Mouse (Mus musculus) hindbrain, postnatal 0 days (tissue): ENCODE measurements around the gene Kcnk7. TPM values are rescaled to one million over a fixed set of nuclear protein-coding genes. Genes with fewer than 3 reads are reported as not detected.

Experiments
- ATAC-seq: fragments of 200-750 bp; cut with Nextera tagmentation; 2 replicates; pipeline ENCODE4 v1.8.0; 2017; ENCODE audit warnings: mild to moderate bottlenecking, moderate TSS enrichment, moderate library complexity
- DNase-seq: peaks from one replicate; pipeline ENCODE4 v3.0.0-alpha.2; 2015; ENCODE audit warnings: low spot score
- H3K27ac ChIP-seq: fragments of 300-500 bp; sonication (generic); 2 replicates; pipeline ENCODE4 v1.5.1; 2014; ENCODE audit warnings: mild to moderate bottlenecking
- H3K27me3 ChIP-seq: fragments of 300-500 bp; sonication (generic); 2 replicates; pipeline ENCODE4 v1.6.1; 2014; ENCODE audit warnings: low read length, mixed read lengths; ENCODE audit not compliant: insufficient read depth
- H3K36me3 ChIP-seq: fragments of 300-500 bp; sonication (generic); 2 replicates; pipeline ENCODE4 v1.6.1; 2014; ENCODE audit warnings: low read length, mixed read lengths; ENCODE audit not compliant: insufficient read depth
- H3K4me1 ChIP-seq: fragments of 300-500 bp; sonication (generic); 2 replicates; pipeline ENCODE4 v1.6.1; 2014; ENCODE audit warnings: antibody characterized with exemption, low read length, mixed read lengths; ENCODE audit not compliant: insufficient read depth
- H3K4me2 ChIP-seq: fragments of 300-500 bp; sonication (generic); 2 replicates; pipeline ENCODE4 v1.6.1; 2014; ENCODE audit warnings: low read depth, mild to moderate bottlenecking, low read length, moderate library complexity, mixed read lengths
- H3K4me3 ChIP-seq: fragments of 300-500 bp; sonication (generic); 2 replicates; pipeline ENCODE4 v1.5.1; 2014; ENCODE audit warnings: low read length
- H3K9ac ChIP-seq: fragments of 300-500 bp; sonication (generic); replicated peaks from 2 replicates; pipeline ENCODE4 v1.6.1; 2014; ENCODE audit warnings: mild to moderate bottlenecking, low read length, moderate library complexity, mixed read lengths
- H3K9me3 ChIP-seq: fragments of 300-500 bp; sonication (generic); 2 replicates; pipeline ENCODE4 v1.6.1; 2016; ENCODE audit warnings: low read length, mixed read lengths
- CTCF ChIP-seq: IDR thresholded peaks from 2 replicates; pipeline ENCODE4 v1.5.1; 2016; ENCODE audit warnings: antibody characterized with exemption, control low read depth, low read depth
- WGBS: fragments of 180-500 bp; shearing (Covaris S2); extraction: QIAGEN DNeasy Blood & Tissue Kit; methylation state at CpG from one replicate; pipeline ENCODE4 v1.1.7; 2014; 5-methylcytosine and 5-hydroxymethylcytosine counted together
- polyA plus RNA-seq: library from polyadenylated mRNA; unstranded; fragments of >200 nt; fragmentation: Nextera tagmentation; extraction: Ambion mirVana; gene quantifications from 2 replicates; pipeline ENCODE4 v1.2.1, GENCODE M21; 2015
- total RNA-seq: library from RNA; depleted of rRNA; stranded (reverse); fragments of >200 nt; gene quantifications from 2 replicates; pipeline ENCODE4 v1.2.3, GENCODE M21; 2014

The Kcnk7 gene
- total and polyA plus RNA-seq, 2 experiments from 2014 or later: 0.19 TPM; not detected in 1

DNA sequence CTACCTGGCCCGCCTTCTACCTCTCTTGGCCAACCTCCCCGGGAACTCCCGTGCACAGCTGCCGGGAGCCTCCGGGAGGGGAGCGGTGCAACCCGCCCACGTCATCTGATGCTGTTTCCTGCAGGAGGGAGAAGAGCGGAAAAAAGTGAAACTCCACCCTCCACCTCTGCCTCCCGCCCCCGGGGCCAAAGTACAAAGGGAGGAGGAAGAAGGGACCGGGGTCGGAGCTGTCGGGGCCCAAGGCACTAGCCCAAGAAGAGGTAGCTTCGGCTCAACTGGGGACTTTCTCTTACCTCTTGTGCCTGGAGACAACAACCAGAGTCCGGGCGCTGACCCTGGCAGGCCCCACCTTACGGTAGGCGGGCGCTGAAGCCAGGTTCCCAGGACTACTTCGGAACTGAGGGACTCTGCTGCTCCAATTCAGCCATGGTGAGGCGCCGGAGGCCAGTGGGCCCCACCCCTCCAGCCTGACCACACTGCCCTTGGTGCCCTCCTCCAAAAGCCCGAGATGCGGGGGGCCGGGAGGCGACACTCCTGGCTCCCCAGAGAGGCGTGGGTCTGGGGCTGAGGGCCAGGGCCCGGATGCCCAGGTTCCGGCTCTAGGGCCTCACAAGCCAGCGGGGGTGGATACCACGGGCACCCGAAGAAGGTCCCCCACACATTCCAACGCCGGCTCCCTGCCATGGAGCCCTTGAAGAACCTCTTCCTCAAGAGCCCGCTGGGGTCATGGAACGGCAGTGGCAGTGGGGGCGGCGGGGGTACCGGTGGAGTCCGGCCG is 14.4 kb upstream of the Kcnk7 start:
- DNase-seq (peak; percentile 80), ATAC-seq (peak; percentile 16; the same call in 1 of the 2 replicates)
- Histone ChIP-seq H3K27me3 (no peaks in the 10 kb centered on the region), H3K4me3 (peak overlapping the region; percentile 89), H3K4me2 (peak overlapping the region; percentile 100), H3K9ac (peak overlapping the region; percentile 83), H3K27ac (peak overlapping the region; percentile 82), H3K36me3 (peaks cover 14% of the 10 kb centered on the region), H3K4me1 (peaks cover 28% of the 10 kb centered on the region), H3K9me3 (no peaks in the 10 kb centered on the region)
- no peak for TF ChIP-seq CTCF
- WGBS: 10% methylated on average over 42 of the region's 42 CpGs

DNA sequence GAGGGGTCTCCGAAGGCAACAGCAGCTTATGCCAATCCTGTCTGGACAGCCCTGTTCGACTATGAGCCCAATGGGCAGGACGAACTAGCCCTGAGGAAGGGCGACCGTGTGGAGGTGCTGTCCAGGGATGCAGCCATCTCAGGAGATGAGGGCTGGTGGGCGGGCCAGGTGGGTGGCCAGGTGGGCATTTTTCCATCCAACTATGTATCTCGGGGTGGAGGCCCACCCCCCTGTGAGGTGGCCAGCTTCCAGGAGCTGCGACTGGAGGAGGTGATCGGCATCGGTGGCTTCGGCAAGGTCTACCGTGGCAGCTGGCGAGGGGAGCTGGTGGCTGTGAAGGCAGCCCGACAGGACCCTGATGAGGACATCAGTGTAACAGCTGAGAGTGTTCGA is 13.8 kb upstream of the Kcnk7 start:
- peak overlapping the region; percentile 83 for H3K9ac ChIP-seq
- peaks cover 13% of the 10 kb centered on the region for H3K36me3 ChIP-seq
- H3K27me3 ChIP-seq: no peaks in the 10 kb centered on the region
- no peak for TF ChIP-seq CTCF
- peak overlapping the region; percentile 100 for H3K4me2 ChIP-seq
- peak overlapping the region; percentile 82; the same call in 1 of the 2 replicates for H3K27ac ChIP-seq
- peaks cover 28% of the 10 kb centered on the region for H3K4me1 ChIP-seq
- no peaks in the 10 kb centered on the region for H3K9me3 ChIP-seq
- ATAC-seq (no peak), DNase-seq (no peak)
- 73% methylated on average over 15 of the region's 15 CpGs for WGBS
- peak overlapping the region; percentile 89 for H3K4me3 ChIP-seq

DNA sequence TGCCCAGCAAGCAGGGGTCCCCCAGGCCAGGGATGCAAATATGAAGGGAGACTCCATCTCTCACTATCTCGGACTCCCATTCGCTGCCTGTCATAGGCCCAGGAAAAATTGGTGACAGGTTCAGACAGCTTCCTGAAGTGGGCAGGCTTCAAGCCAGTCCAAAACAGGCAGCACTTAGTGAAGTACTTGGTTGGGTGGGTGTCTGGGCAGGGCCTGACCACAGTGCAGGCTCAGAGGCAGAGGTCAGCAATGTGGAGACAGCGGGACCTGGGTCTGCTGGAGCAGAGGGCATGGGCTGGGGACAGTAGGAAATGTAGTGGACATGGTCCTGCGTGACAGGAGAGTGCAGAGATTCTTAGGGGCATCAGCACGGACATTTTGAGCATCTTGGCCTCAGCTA is 12.6 kb upstream of the Kcnk7 start:
- no peaks in the 10 kb centered on the region for H3K27me3 ChIP-seq
- DNase-seq (no peak), ATAC-seq (no peak)
- peaks cover 5% of the 10 kb centered on the region; the same call in 1 of the 2 replicates for H3K36me3 ChIP-seq
- no peak for TF ChIP-seq CTCF
- H3K4me3 ChIP-seq: 0 out of 2 replicates have a peak overlapping the region, but pooled peaks have one; percentile 89
- no peaks in the 10 kb centered on the region for H3K9me3 ChIP-seq
- peak overlapping the region; percentile 100 for H3K4me2 ChIP-seq
- peaks cover 31% of the 10 kb centered on the region for H3K4me1 ChIP-seq
- 82% methylated on average over 5 of the region's 5 CpGs for WGBS
- H3K9ac ChIP-seq: peak overlapping the region; percentile 49
- peak overlapping the region; percentile 56 for H3K27ac ChIP-seq

DNA sequence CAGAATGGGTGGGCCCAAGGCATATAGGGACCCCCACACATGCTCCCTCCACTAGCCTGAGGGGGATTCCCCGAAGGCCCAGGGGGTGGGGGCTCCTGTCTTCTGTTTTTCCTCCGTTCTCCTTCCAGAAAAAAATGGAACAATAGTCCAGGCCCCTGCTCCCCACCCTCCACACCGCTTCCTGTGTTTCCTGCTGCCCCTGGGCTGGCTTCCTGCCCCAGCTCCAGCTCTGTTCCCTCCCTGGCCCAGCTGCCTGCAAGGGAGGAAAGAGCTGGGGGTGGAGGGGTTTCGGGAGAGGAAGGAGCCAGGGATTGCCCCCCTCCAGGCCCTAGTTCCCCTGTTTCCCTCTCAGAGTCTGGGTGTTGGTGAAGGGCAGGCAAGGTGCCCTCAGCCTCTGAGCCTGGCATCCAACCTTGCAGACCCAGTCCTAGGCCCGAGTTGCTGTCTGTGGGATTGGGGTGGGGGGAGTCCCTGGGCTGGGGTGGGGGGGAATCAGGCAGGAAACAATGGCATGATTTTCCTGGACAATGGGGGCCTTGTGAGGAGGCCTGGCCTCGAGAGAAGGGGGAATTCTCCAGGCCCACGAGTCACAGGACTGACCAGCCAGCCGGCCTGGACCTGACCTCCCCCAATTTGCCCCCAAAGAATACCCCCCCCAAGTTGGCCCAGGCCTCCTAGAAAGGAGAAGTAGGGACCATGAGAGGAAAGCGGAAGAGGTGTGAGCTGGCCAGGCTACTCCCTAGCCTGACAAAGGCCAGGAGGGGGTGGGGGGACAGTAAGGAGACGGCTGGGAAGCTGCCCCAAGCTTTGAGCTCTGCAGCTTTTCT is 11.9 kb upstream of the Kcnk7 start:
- Histone ChIP-seq H3K36me3 (peaks cover 5% of the 10 kb centered on the region), H3K27ac (peak overlapping the region; percentile 56), H3K27me3 (no peaks in the 10 kb centered on the region), H3K9ac (peak overlapping the region; percentile 49), H3K4me3 (no peak overlapping the region), H3K4me1 (peaks cover 29% of the 10 kb centered on the region), H3K9me3 (no peaks in the 10 kb centered on the region), H3K4me2 (peak overlapping the region; percentile 100)
- DNase-seq (no peak), ATAC-seq (no peak)
- no peak for TF ChIP-seq CTCF
- 56% methylated on average over 10 of the region's 10 CpGs for WGBS

DNA sequence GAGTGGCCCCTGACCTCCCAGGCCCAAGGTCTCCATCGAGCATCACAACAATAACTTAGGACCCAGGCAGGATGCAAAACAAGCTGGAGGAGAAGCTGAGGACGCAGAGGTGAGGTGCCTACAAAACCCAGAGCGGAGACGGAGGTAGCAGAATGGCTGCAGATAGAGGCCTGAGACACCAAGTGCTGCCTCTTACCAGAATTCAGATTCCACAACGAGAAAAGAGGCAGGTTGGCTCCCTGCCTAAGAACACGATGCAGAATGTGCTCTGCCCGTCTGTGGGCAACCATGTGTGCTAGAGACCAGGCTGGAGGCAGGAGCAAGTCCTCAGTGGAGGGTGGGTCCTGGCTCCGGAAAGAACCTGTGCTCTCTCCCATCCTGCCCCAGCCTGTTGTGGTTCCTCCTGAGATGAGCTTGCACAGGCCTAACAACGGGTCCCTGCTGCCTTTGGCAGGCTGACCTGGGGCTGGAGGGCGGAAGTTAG is 11.2 kb upstream of the Kcnk7 start:
- H3K4me2 ChIP-seq: peak overlapping the region; percentile 100
- ATAC-seq (no peak), DNase-seq (no peak)
- H3K27me3 ChIP-seq: no peaks in the 10 kb centered on the region
- WGBS: 69% methylated on average over 10 of the region's 10 CpGs
- peaks cover 24% of the 10 kb centered on the region for H3K4me1 ChIP-seq
- H3K9ac ChIP-seq: peak overlapping the region; percentile 49; the same call in 1 of the 2 replicates
- H3K9me3 ChIP-seq: no peaks in the 10 kb centered on the region
- TF ChIP-seq CTCF: no peak
- H3K36me3 ChIP-seq: peaks cover 11% of the 10 kb centered on the region
- no peak overlapping the region for H3K4me3 ChIP-seq
- H3K27ac ChIP-seq: peak overlapping the region; percentile 56; the same call in 1 of the 2 replicates

DNA sequence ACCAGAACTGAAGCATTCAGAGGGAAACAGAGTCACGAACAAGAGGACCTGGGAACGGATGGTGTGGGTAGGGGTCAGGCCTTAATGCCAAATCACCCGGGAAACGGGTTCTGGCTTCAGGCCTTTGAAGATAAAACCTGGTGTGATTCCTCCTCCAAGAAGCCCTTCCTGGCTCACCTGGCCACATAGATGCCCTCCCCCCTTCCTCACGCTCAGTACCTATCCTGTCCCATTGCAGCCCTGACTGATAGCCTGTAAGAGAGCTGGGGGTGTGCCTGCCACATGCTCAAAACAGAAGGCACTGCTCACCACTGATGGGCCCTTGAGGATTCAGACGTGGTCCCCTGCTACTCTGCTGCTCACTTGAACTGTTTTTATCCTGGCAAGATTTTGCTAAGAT is 10.4 kb upstream of the Kcnk7 start:
- H3K4me2 ChIP-seq: no peak overlapping the region
- no peaks in the 10 kb centered on the region for H3K9me3 ChIP-seq
- ATAC-seq: no peak
- TF ChIP-seq CTCF: no peak
- H3K4me3 ChIP-seq: no peak overlapping the region
- WGBS: 86% methylated on average over 6 of the region's 6 CpGs
- H3K36me3 ChIP-seq: peaks cover 18% of the 10 kb centered on the region
- H3K27ac ChIP-seq: no peak overlapping the region
- H3K4me1 ChIP-seq: peaks cover 24% of the 10 kb centered on the region
- H3K9ac ChIP-seq: no peak overlapping the region
- no peak for DNase-seq
- no peaks in the 10 kb centered on the region for H3K27me3 ChIP-seq
